Mouse (Mus musculus) stomach, postnatal 0 days (tissue): ENCODE data around the gene Glcci1. TPM values are rescaled to one million over a fixed set of nuclear protein-coding genes. Genes with fewer than 3 reads are reported as not detected.

ENCODE experiments used
- ATAC-seq: fragments of 200-750 bp; cut with Nextera tagmentation; 2 replicates; pipeline ENCODE4 v1.8.0; 2017; ENCODE audit not compliant: low FRiP score, low TSS enrichment
- DNase-seq: peaks from one replicate; pipeline ENCODE4 v3.0.0-alpha.2; 2016; ENCODE audit warnings: low spot score
- H3K27ac ChIP-seq: fragments of 300-500 bp; sonication (generic); replicated peaks from 2 replicates; pipeline ENCODE4 v1.5.1; 2014; ENCODE audit warnings: mild to moderate bottlenecking, control low read depth
- H3K27me3 ChIP-seq: fragments of 300-500 bp; sonication (generic); 2 replicates; pipeline ENCODE4 v1.6.1; 2014; ENCODE audit warnings: low read length; ENCODE audit not compliant: control insufficient read depth, insufficient read depth
- H3K36me3 ChIP-seq: fragments of 300-500 bp; sonication (generic); 2 replicates; pipeline ENCODE4 v1.6.1; 2014; ENCODE audit warnings: low read length, mixed read lengths; ENCODE audit not compliant: control insufficient read depth, insufficient read depth
- H3K4me1 ChIP-seq: fragments of 300-500 bp; sonication (generic); replicated peaks from 2 replicates; pipeline ENCODE4 v1.6.1; 2014; ENCODE audit warnings: antibody characterized with exemption; ENCODE audit not compliant: control insufficient read depth, insufficient read depth
- H3K4me2 ChIP-seq: fragments of 300-500 bp; sonication (generic); replicated peaks from 2 replicates; pipeline ENCODE4 v1.6.1; 2014; ENCODE audit warnings: low read depth, mild to moderate bottlenecking, control low read depth, moderate library complexity
- H3K4me3 ChIP-seq: fragments of 300-500 bp; sonication (generic); 2 replicates; pipeline ENCODE4 v1.5.1; 2014; ENCODE audit warnings: low read depth, low read length, control low read depth
- H3K9ac ChIP-seq: fragments of 300-500 bp; sonication (generic); 2 replicates; pipeline ENCODE4 v1.6.1; 2014; ENCODE audit warnings: mild to moderate bottlenecking, low read length, control low read depth, mixed read lengths
- H3K9me3 ChIP-seq: fragments of 300-500 bp; sonication (generic); 2 replicates; pipeline ENCODE4 v1.6.1; 2016; ENCODE audit warnings: low read length; ENCODE audit not compliant: control insufficient read depth
- CTCF ChIP-seq: IDR thresholded peaks from 2 replicates; pipeline ENCODE4 v1.5.1; 2016; ENCODE audit warnings: antibody characterized with exemption, low read depth, mild to moderate bottlenecking, moderate library complexity
- EP300 ChIP-seq: optimal IDR thresholded peaks from 2 replicates; pipeline ENCODE3; 2016; ENCODE audit warnings: antibody characterized with exemption
- WGBS: fragments of 180-500 bp; shearing (Covaris S2); extraction: QIAGEN DNeasy Blood & Tissue Kit; methylation state at CpG from one replicate; pipeline ENCODE4 v1.1.7; 2014; 5-methylcytosine and 5-hydroxymethylcytosine counted together
- polyA plus RNA-seq: library from polyadenylated mRNA; unstranded; fragments of >200 nt; fragmentation: Nextera tagmentation; extraction: Ambion mirVana; gene quantifications from 2 replicates; pipeline ENCODE4 v1.2.1, GENCODE M21; 2015

Gene Glcci1
- polyA plus RNA-seq, 1 experiment from 2014 or later = 4.1 TPM

DNA sequence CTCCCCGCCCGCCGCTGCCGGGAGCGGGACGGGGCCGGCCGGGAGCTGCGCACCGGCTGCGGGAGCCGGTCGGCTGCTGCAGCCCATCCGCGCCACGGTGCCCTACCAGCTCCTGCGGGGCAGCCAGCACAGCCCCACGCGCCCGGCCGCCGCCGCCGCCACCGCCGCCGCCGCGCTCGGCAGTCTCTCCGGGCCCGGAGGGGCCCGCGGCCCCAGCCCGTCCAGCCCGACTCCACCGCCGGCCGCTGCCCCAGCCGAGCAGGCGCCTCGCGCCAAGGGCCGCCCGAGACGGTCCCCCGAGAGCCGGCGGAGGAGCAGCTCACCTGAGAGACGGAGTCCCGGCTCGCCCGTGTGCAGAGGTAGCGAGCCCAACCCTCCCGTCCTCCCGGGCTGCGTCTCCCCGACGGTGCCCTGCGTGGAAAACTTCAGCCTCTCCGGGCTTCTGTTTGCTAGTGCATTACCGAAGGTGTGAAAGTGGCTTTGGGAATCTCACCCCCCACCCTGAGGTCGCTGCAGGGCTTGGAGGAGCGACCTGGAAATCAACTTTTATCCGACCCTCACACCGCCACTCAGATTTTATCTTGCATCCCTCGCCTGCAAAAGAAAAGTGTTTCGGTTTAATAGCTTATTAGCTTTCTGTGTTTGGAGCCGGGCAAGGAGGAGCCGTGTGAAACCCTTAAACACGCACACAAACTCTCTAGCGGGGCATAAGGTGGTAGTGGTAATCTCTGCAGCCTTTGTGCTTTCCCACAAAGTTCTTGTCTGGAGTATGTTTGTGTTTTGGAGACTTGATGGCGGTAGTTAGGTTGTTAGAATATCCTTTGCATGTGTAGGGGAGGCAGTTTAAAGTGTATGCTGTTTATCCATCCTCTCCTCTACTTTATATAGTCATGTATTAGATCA, 812 bp downstream of the Glcci1 start:
- Histone ChIP-seq H3K4me1 (no peaks in the 10 kb centered on the region), H3K9ac (peak overlapping the region; percentile 91), H3K27me3 (no peaks in the 10 kb centered on the region), H3K4me3 (peak overlapping the region; percentile 89), H3K27ac (peak overlapping the region; percentile 99), H3K36me3 (no peaks in the 10 kb centered on the region), H3K9me3 (no peaks in the 10 kb centered on the region), H3K4me2 (peak overlapping the region; percentile 76)
- ATAC-seq (peak; percentile 31), DNase-seq (peak; percentile 69)
- 0% methylated on average over 46 of the region's 73 CpGs for WGBS
- TF ChIP-seq EP300 (no peak), CTCF (no peak)

DNA sequence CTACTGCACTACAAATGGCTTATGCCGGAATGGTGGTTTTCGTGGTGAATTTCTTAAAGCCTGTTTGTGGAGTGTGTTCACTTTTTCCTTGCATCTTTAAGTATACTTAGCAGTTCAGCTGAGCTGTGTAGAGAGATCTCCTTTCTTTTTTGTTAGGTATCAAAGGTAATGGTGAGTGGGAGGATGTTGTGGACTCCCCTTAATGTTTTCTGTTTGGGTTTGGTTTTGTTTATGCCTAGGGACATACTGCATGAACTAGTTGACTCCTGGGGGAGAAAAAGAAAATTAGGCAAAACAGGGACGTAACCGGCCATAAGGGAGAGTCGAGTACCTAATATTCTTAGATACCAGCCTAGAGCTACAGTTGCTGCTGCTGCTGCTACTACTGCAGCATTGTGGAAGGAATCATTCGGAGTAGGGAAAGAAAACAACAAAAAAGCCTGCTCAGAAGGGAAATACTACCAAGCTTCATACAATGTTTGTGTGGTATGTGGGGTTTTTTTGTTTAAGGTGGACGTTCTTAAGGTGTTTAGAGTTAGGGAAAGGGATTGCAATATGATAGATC, 1.5 kb downstream of the Glcci1 start:
- ATAC-seq (no peak), DNase-seq (no peak)
- Histone ChIP-seq H3K4me2 (peak overlapping the region; percentile 76), H3K9ac (peak overlapping the region; percentile 91), H3K9me3 (no peaks in the 10 kb centered on the region), H3K4me1 (no peaks in the 10 kb centered on the region), H3K27me3 (no peaks in the 10 kb centered on the region), H3K36me3 (no peaks in the 10 kb centered on the region), H3K4me3 (peak overlapping the region; percentile 89), H3K27ac (no peak overlapping the region)
- 8% methylated on average over 7 of the region's 7 CpGs for WGBS
- TF ChIP-seq EP300 = no peak
- no peak for TF ChIP-seq CTCF

DNA sequence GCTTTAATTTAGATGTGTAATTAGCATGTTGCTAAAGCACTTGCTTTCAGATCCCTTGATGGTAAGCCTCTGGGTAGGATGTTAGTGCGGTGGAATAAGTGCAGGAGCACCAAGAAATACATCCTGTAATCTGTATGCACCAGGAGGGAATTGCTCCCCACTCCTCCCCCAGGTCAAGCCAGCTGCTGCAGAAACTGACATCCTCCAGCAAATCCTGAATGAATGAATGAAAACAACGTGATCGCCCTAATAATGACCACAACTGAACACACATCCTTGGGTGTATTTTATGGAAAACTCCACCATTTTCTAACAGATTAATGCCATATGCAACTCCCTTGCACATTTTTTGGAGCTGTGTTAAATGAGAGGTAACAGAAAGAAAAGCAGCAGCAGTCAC, 2.0 kb downstream of the Glcci1 start:
- TF ChIP-seq CTCF (no peak), EP300 (no peak)
- Histone ChIP-seq H3K4me3 (peak overlapping the region; percentile 89), H3K36me3 (no peaks in the 10 kb centered on the region), H3K27me3 (no peaks in the 10 kb centered on the region), H3K9me3 (no peaks in the 10 kb centered on the region), H3K4me2 (peak overlapping the region; percentile 76), H3K4me1 (no peaks in the 10 kb centered on the region), H3K27ac (no peak overlapping the region), H3K9ac (peak overlapping the region; percentile 91; the same call in 1 of the 2 replicates)
- DNase-seq = no peak
- no peak for ATAC-seq
- WGBS = 20% methylated on average over 3 of the region's 3 CpGs

DNA sequence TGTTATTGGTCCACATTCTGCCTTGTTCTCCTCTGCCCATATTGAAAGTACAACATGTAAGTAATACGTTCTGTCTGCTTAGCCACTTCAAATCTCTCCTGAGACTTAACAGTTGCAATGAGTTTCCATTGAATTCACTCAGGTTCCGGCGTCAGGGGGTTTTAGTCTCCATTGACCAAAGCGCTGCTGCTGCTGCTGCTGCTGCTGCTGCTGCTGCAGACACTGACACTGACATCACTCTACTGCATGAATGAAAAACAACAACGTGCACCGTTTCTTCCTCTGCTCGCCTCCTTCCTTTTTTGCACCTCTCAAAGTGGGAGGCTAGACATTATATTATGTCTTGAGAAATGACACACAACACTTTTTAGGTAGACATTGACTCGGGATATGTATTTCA, 3.0 kb downstream of the Glcci1 start:
- ATAC-seq (no peak), DNase-seq (no peak)
- Histone ChIP-seq H3K4me3 (peak overlapping the region; percentile 14; the same call in 1 of the 2 replicates), H3K27me3 (no peaks in the 10 kb centered on the region), H3K9me3 (no peaks in the 10 kb centered on the region), H3K27ac (no peak overlapping the region), H3K9ac (0 out of 2 replicates have a peak overlapping the region, but pooled peaks have one; percentile 8), H3K4me1 (no peaks in the 10 kb centered on the region), H3K4me2 (peak overlapping the region; percentile 76), H3K36me3 (no peaks in the 10 kb centered on the region)
- no peak for TF ChIP-seq EP300
- no peak for TF ChIP-seq CTCF
- WGBS = 32% methylated on average over 8 of the region's 8 CpGs

DNA sequence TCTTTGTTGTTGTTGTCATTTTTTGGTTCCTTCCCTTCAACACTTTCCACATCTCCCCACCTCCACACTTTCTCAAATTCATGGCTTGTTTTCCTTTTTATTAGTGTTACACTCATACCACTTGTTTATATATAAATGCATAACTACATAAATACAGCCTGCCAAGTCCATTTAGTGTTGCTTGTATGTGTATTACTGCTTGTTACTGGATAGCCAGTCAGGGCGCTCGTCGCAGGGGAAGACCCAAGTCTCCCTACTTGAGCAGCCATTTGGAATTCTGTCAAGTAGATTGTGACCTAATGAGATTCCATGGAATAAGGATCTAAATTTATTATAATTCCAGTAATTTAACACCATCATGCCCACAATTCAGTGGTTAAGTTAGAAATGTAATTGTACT, 10.3 kb downstream of the Glcci1 start:
- TF ChIP-seq CTCF = no peak
- no peak for TF ChIP-seq EP300
- no peak overlapping the region for H3K27ac ChIP-seq
- no peak for DNase-seq
- 58% methylated on average over 3 of the region's 3 CpGs for WGBS
- H3K9ac ChIP-seq = no peak overlapping the region
- no peak for ATAC-seq
- no peaks in the 10 kb centered on the region for H3K27me3 ChIP-seq
- no peak overlapping the region for H3K4me3 ChIP-seq
- no peaks in the 10 kb centered on the region for H3K4me1 ChIP-seq
- no peaks in the 10 kb centered on the region for H3K9me3 ChIP-seq
- H3K4me2 ChIP-seq = no peak overlapping the region
- no peaks in the 10 kb centered on the region for H3K36me3 ChIP-seq

DNA sequence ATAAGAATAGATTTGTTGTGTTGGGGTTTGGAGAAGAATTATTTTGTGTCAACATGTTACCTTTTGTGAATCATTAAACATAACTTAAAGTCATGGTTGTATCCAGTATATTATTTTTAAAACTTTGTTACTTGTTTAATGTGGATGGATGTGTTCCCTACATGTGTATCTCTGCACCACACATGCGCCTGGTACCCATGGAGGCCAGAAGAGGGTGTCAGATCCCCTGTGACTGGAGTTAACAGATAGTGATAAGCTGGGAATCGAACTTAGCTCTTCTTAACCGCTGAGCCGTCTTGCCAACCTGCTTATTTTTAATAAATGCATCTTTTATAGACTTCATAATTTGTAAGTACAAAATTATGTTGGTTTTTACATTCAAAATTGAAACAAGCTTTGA, 11.8 kb downstream of the Glcci1 start:
- ATAC-seq = no peak
- Histone ChIP-seq H3K9me3 (no peaks in the 10 kb centered on the region), H3K27ac (no peak overlapping the region), H3K4me1 (no peaks in the 10 kb centered on the region), H3K36me3 (no peaks in the 10 kb centered on the region), H3K4me2 (no peak overlapping the region), H3K4me3 (no peak overlapping the region), H3K9ac (no peak overlapping the region), H3K27me3 (no peaks in the 10 kb centered on the region)
- TF ChIP-seq EP300 = no peak
- TF ChIP-seq CTCF = no peak
- WGBS = 98% methylated on average over 4 of the region's 4 CpGs
- no peak for DNase-seq
